Mouse (Mus musculus): ENCODE results near the gene Arrb1. TPM values are rescaled to one million over a fixed set of nuclear protein-coding genes. Genes with fewer than 3 reads are reported as not detected.

Arrb1 gene
- polyA plus RNA-seq, 1 experiment from 2014 or later: 6.8 TPM

DNA sequence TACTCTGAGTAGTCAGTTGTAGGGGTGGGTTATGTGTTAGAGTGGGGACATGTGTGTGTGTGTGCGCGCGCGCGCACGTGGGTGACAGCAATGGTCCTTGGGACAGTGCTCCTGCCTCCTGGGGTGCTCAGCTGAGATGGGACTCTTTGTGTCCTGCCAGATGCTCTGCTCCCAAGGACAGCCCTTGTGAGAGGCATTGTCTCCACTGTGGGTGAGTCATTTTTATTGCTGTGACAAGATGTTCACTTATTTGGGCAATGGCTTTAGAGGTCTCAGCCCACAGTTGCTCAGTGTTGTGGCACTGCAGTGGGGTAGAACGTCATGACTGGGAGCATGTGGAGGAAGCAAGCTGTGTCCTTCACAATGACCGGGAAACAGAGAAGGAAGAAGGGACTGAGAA is 50.7 kb downstream of the Arrb1 start:
- Histone ChIP-seq H3K4me1 (no peaks in the 10 kb centered on the region), H3K27ac (no peak overlapping the region), H3K9ac (no peak overlapping the region), H3K4me2 (replicated peaks) (no peak overlapping the region), H3K36me3 (peaks cover 20% of the 10 kb centered on the region), H3K9me3 (no peaks in the 10 kb centered on the region), H3K27me3 (no peaks in the 10 kb centered on the region), H3K4me3 (no peak overlapping the region)
- WGBS: 90% methylated on average over 8 of the region's 8 CpGs
- no peak for ATAC-seq (ENCODE audit: low FRiP score, low read depth)

GRCm38 (mm10) chr7:99590064-99590463 is 54.8 kb downstream of the Arrb1 start:
- no peak overlapping the region for H3K4me2 ChIP-seq (replicated peaks)
- no peak overlapping the region for H3K27ac ChIP-seq
- no peaks in the 10 kb centered on the region for H3K9me3 ChIP-seq
- no peaks in the 10 kb centered on the region for H3K4me1 ChIP-seq
- H3K9ac ChIP-seq: no peak overlapping the region
- no peak overlapping the region for H3K4me3 ChIP-seq
- peaks cover 60% of the 10 kb centered on the region for H3K36me3 ChIP-seq
- WGBS: 17% methylated on average over 3 of the region's 3 CpGs
- no peak for ATAC-seq (ENCODE audit: low FRiP score, low read depth)
- no peaks in the 10 kb centered on the region for H3K27me3 ChIP-seq

DNA sequence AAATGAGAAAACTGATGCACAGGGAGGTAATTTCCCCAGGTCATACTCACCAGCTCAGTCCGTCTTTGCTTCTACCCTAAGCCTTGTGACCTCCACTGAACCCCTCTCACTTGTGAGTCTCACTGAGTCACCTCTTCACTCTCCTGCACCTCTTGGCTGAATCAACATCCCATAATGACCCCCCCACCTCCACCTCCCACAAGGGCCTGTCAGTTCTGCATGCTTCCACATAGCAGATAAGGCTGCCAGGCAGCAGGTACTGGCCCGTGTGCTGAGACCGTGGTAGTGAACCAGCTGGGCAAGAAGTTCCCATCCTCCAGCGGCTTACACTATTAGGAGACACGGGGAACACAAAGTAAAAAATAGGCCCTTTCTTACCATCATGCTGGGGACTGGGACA is 55.4 kb downstream of the Arrb1 start:
- 91% methylated on average over 5 of the region's 5 CpGs for WGBS
- H3K27me3 ChIP-seq: no peaks in the 10 kb centered on the region
- H3K4me1 ChIP-seq: no peaks in the 10 kb centered on the region
- no peak overlapping the region for H3K4me2 ChIP-seq (replicated peaks)
- no peaks in the 10 kb centered on the region for H3K9me3 ChIP-seq
- H3K36me3 ChIP-seq: peaks cover 62% of the 10 kb centered on the region
- H3K4me3 ChIP-seq: no peak overlapping the region
- no peak overlapping the region for H3K27ac ChIP-seq
- H3K9ac ChIP-seq: no peak overlapping the region
- no peak for ATAC-seq (ENCODE audit: low FRiP score, low read depth)

DNA sequence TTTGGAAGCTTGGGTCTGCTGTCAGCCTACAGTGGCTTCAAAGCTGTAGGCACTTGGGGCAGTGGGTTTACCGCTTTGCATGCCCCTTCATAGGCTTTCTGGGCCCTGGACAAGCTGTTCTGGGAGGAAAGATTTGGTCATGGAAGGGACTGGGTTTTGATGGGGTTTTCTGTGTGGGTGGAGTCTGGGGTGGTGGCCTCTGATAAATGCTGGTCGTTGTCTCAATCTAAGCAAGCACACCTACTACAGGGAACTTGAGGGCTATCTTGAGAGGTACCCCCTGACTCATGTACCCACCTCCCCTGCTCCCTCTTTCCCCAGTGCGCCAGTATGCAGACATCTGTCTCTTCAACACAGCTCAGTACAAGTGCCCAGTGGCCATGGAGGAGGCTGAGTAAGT is 57.4 kb downstream of the Arrb1 start:
- Histone ChIP-seq H3K4me2 (replicated peaks) (no peak overlapping the region), H3K9ac (no peak overlapping the region), H3K36me3 (peaks cover 71% of the 10 kb centered on the region), H3K4me3 (no peak overlapping the region), H3K27me3 (no peaks in the 10 kb centered on the region), H3K4me1 (no peaks in the 10 kb centered on the region), H3K9me3 (no peaks in the 10 kb centered on the region), H3K27ac (no peak overlapping the region)
- WGBS: 90% methylated on average over 3 of the region's 3 CpGs
- ATAC-seq (ENCODE audit: low FRiP score, low read depth): no peak

GRCm38 (mm10) chr7:99593868-99594803 is 58.9 kb downstream of the Arrb1 start:
- ATAC-seq (ENCODE audit: low FRiP score, low read depth): no peak
- WGBS: 86% methylated on average over 15 of the region's 15 CpGs

DNA sequence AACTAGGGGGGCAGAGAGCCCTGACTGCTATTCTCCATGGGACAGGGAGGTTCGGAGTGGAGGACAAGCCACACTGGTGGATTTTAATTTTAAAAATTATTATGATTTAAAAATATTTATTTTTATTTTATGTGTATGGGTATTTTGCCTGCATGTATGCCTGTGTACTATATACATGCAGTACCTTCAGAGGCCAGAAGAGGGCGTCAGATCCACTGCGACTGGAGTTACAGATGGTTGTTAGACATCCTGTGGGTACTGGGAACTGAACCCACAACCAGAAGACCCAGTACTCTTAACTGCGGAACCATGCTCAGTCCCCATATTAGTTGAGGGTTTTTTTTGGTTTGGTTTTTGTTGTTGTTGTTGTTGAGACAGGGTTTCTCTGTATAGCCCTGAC is 63.5 kb downstream of the Arrb1 start:
- no peak overlapping the region for H3K27ac ChIP-seq
- no peak overlapping the region for H3K4me3 ChIP-seq
- H3K9me3 ChIP-seq: no peaks in the 10 kb centered on the region
- no peak overlapping the region for H3K4me2 ChIP-seq (replicated peaks)
- no peaks in the 10 kb centered on the region for H3K27me3 ChIP-seq
- WGBS: 74% methylated on average over 4 of the region's 4 CpGs
- peaks cover 75% of the 10 kb centered on the region for H3K36me3 ChIP-seq
- H3K9ac ChIP-seq: no peak overlapping the region
- no peaks in the 10 kb centered on the region for H3K4me1 ChIP-seq
- no peak for ATAC-seq (ENCODE audit: low FRiP score, low read depth)

More at GRCm38 (mm10) chr7:99593868-99594803, 58.9 kb downstream of the Arrb1 start:
- no peaks in the 10 kb centered on the region for H3K27me3 ChIP-seq
- no peak overlapping the region for H3K27ac ChIP-seq
- H3K9ac ChIP-seq: no peak overlapping the region
- no peak overlapping the region for H3K4me3 ChIP-seq
- no peaks in the 10 kb centered on the region for H3K4me1 ChIP-seq
- peaks cover 68% of the 10 kb centered on the region for H3K36me3 ChIP-seq
- no peak overlapping the region for H3K4me2 ChIP-seq (replicated peaks)
- H3K9me3 ChIP-seq: no peaks in the 10 kb centered on the region

- 90% methylated on average over 8 of the region's 8 CpGs for WGBS
- no peaks in the 10 kb centered on the region for H3K4me1 ChIP-seq
- H3K27ac ChIP-seq: no peak overlapping the region
- ATAC-seq (ENCODE audit: low FRiP score, low read depth): no peak
- H3K9me3 ChIP-seq: no peaks in the 10 kb centered on the region
- H3K36me3 ChIP-seq: peaks cover 41% of the 10 kb centered on the region
- H3K9ac ChIP-seq: no peak overlapping the region
- no peak overlapping the region for H3K4me3 ChIP-seq
- H3K27me3 ChIP-seq: no peaks in the 10 kb centered on the region
- no peak overlapping the region for H3K4me2 ChIP-seq (replicated peaks)
Measured at GRCm38 (mm10) chr7:99603875-99604662, 68.8 kb downstream of the Arrb1 start.

DNA sequence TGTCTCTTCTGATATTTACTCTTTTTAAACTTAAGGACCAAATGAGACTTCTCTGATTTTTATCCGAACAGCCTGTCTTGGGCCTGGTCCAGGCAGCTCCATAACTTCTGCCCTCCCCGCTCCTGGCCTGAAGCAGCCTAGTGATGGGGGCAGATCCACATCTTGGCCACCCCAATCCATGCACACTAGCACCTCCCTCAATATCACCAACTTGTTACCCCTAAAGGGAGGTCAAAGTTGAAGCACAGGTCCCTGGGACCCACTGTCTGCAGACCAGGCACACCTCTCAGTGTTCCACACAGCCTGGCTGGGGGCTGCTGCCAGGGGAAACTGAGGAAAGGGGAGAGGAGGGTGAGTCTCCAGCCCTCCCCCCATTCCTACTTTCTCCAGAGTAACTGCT is 69.8 kb downstream of the Arrb1 start:
- H3K9ac ChIP-seq: no peak overlapping the region
- H3K27ac ChIP-seq: no peak overlapping the region
- H3K4me2 ChIP-seq (replicated peaks): no peak overlapping the region
- H3K4me1 ChIP-seq: no peaks in the 10 kb centered on the region
- 95% methylated on average over 2 of the region's 2 CpGs for WGBS
- H3K4me3 ChIP-seq: no peak overlapping the region
- H3K36me3 ChIP-seq: peaks cover 37% of the 10 kb centered on the region
- H3K27me3 ChIP-seq: no peaks in the 10 kb centered on the region
- ATAC-seq (ENCODE audit: low FRiP score, low read depth): no peak
- H3K9me3 ChIP-seq: no peaks in the 10 kb centered on the region

DNA sequence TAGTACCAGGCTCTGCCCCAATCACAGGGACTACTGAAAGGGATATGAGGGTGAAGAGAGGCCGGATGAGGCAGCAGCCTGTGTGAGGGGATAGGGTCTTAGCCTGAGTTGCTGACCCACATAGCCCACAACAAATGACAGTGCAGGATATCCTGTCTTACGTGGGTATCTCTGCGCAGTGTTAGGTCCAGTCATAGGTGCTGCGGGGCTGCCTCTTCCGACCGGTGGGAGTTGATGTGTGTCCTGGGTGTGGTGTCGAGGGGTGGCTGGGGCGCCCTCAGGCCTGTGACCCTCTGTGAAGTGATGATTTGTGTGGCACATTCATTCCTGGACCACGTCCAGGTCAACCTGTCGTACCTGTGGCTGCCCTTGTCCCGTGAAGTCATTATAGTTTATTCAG is 71.0 kb downstream of the Arrb1 start:
- Histone ChIP-seq H3K9me3 (no peaks in the 10 kb centered on the region), H3K4me2 (replicated peaks) (no peak overlapping the region), H3K4me1 (no peaks in the 10 kb centered on the region), H3K36me3 (peaks cover 28% of the 10 kb centered on the region), H3K9ac (no peak overlapping the region), H3K4me3 (no peak overlapping the region), H3K27me3 (no peaks in the 10 kb centered on the region), H3K27ac (no peak overlapping the region)
- WGBS: 84% methylated on average over 11 of the region's 11 CpGs
- ATAC-seq (ENCODE audit: low FRiP score, low read depth): no peak

DNA sequence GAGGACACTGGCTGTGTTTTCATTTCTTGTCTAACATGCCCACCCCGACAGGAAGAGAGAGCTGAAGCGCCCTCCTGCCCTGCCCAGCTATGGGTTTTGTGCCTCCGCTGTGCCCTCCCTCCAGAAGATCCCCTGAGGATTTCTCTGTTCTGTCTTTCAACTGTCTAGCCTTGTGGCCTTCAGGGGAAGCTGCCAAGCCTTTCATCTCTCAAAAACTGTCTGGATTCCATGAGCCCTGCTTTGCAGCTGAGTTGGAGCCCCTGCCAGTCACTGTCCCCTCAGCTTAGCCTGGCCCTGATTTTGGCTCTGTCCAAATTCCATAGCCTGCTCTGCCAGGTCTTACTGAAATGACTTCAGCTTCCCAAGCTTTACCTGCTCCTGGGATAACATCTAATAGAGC is 71.5 kb downstream of the Arrb1 start:
- no peaks in the 10 kb centered on the region for H3K27me3 ChIP-seq

DNA sequence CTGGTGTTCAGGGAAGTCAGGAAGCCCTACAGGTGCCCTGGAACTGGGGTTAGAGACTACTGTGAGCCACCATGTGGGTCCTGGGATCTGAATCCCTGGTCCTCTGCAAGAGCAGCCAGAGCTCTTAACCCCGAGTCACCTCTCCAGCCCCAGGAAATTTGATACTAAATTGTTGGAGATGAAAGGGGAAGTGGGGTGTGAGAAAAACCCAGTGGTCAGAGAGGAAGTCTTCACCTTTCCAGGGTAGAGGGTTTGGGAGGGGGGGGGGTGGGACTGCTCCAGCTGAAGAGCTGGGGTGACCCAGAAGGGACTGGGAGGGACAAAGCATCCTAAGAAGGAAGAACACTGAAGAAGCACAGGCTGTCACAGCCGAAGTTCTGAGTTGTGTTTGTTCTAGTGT is 72.4 kb downstream of the Arrb1 start:
- H3K27me3 ChIP-seq: no peaks in the 10 kb centered on the region
- H3K27ac ChIP-seq: no peak overlapping the region
- no peaks in the 10 kb centered on the region for H3K9me3 ChIP-seq
- peaks cover 16% of the 10 kb centered on the region; the same call in 1 of the 2 replicates for H3K36me3 ChIP-seq
- ATAC-seq (ENCODE audit: low FRiP score, low read depth): no peak
- no peak overlapping the region for H3K9ac ChIP-seq
- no peak overlapping the region for H3K4me2 ChIP-seq (replicated peaks)
- WGBS: 38% methylated on average over 2 of the region's 2 CpGs
- H3K4me3 ChIP-seq: no peak overlapping the region
- no peaks in the 10 kb centered on the region for H3K4me1 ChIP-seq

More for the DNA sequence above, 71.5 kb downstream of the Arrb1 start:
- Histone ChIP-seq H3K36me3 (peaks cover 24% of the 10 kb centered on the region), H3K4me2 (replicated peaks) (no peak overlapping the region), H3K9me3 (no peaks in the 10 kb centered on the region), H3K4me1 (no peaks in the 10 kb centered on the region), H3K27ac (no peak overlapping the region), H3K4me3 (no peak overlapping the region), H3K9ac (no peak overlapping the region)
- no peak for ATAC-seq (ENCODE audit: low FRiP score, low read depth)
- WGBS: 80% methylated on average over 3 of the region's 3 CpGs

GRCm38 (mm10) chr7:99618264-99618663 is 83.0 kb downstream of the Arrb1 start:
- Histone ChIP-seq H3K27ac (no peak overlapping the region), H3K4me2 (replicated peaks) (no peak overlapping the region), H3K27me3 (peaks cover 39% of the 10 kb centered on the region), H3K4me1 (no peaks in the 10 kb centered on the region), H3K9me3 (no peaks in the 10 kb centered on the region), H3K36me3 (no peaks in the 10 kb centered on the region), H3K4me3 (no peak overlapping the region), H3K9ac (no peak overlapping the region)
- WGBS: 60% methylated on average over 2 of the region's 2 CpGs
- no peak for ATAC-seq (ENCODE audit: low FRiP score, low read depth)
